Mouse (Mus musculus) G1E-ER4 (cell line): ENCODE results near the gene Sstr2. TPM values are rescaled to one million over a fixed set of nuclear protein-coding genes. Genes with fewer than 3 reads are reported as not detected.

Source experiments
- GATA1 ChIP-seq: IDR thresholded peaks from one replicate; pipeline ENCODE4 v1.8.0; 2012; ENCODE audit warnings: low read length, inconsistent platforms
- polyA plus RNA-seq: library from polyadenylated mRNA; stranded (reverse); fragments of >175 nt; gene quantifications from 2 replicates; pipeline ENCODE4 v1.2.3, GENCODE M21; 2012

Sstr2 gene
- polyA plus RNA-seq, 1 experiment = not detected

- no peak for TF ChIP-seq GATA1
Observed at GRCm38 (mm10) chr11:113611664-113612611, 7.2 kb upstream of the Sstr2 start.

- TF ChIP-seq GATA1 = no peak
Observed at GRCm38 (mm10) chr11:113614476-113614875, 4.7 kb upstream of the Sstr2 start.

DNA sequence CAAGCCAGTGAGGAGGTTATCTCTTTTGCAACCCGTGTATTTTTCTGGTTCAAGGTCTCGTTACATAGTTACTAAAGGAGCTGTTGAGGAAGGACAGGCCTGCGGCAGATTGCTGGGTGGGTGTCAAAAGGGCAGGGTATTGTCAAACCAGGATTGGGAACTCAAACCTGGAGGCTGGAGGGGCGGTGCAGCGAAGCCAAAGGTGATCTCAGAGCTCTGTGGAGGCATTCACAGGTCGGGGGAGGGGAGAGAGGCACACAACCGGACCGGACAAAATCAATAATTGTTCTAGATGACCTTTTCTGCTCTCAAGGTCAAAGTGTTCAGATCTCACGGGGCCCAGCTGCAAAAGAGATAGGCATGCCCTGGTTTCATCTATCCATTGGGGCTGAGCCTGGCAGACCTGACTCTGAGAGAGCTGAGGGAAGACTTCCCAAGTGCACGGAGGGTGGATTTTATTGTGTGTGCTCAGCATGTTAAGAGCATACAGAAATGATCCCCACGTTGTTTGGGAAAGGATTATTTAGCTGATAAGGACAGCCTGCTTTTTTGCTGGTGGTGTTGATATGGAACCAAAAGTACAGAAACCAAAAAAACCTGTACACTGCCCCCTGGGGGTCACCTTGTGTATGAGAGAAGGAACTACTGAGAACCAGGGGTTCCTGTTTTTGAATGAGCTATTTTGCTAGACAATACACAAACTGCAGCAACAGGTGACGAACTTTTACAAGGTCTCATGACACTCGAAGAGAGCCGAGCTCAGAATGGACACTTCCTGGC is 1.8 kb upstream of the Sstr2 start:
- TF ChIP-seq GATA1 = no peak

DNA sequence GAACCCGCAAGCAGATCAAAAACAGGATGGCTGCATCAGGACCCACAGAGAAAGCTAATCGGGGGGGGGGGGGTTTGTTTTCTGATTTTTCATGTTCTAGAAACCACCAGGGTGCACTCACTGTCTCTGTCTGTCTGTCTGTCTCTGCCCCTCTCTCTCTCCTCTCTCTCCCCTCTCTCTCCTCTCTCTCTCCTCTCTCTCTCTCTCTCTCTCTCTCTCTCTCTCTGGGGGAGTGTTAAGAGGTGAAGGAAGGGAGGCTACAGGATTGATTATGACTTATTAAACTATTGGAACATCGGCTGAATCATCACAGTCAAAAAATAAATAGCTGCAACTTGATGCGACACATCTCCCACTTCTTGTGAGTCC is 855 bp upstream of the Sstr2 start:
- TF ChIP-seq GATA1 = no peak

- no peak for TF ChIP-seq GATA1
Observed at GRCm38 (mm10) chr11:113619420-113620080, 408 bp downstream of the Sstr2 start.

- TF ChIP-seq GATA1 = no peak
Observed at GRCm38 (mm10) chr11:113621001-113621400, 1.9 kb downstream of the Sstr2 start.

DNA sequence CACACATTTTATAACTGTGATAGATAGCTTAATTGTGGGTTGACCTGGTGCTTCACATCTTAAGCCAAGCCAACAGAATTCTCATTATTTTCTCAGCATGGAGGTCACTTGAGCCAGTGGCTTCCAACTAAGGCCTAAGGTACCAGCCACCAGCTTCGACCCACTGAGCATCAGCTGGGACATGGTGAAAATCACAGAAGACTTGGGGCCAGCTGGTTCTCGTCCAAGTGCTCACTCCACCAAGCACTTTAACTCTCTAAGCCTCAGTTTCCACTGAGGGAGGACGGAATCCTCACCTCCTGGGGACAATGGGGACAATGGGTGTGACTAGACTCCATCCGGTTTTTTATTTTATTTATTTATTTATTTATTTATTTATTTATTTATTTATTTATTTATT is 2.9 kb downstream of the Sstr2 start:
- TF ChIP-seq GATA1 = no peak

DNA sequence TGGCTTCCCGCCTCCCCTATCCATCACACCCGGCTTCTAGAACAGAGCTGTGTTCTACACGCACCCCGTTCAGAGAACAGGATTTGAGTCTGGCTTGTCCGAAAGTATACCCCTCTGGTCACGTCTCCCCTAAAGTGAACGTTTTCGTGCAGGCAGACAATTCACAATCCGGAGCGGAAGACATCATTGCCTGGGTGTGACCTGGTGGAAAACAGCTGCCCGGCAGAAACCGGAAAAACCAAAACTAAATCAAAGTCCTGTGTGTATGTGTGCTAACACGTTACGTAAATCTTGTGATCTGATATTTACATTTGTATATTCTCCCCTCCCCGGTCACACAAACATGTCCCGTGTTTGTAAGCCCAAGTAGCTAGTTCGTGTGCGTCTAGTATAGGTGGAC is 6.3 kb downstream of the Sstr2 start:
- TF ChIP-seq GATA1 = no peak

GRCm38 (mm10) chr11:113627785-113628184 is 8.6 kb downstream of the Sstr2 start:
- TF ChIP-seq GATA1 = no peak

- no peak for TF ChIP-seq GATA1
Observed at GRCm38 (mm10) chr11:113630642-113631041, 11.5 kb downstream of the Sstr2 start.

- TF ChIP-seq GATA1 = no peak
Observed at GRCm38 (mm10) chr11:113631302-113631701, 12.2 kb downstream of the Sstr2 start.

- no peak for TF ChIP-seq GATA1
Observed at GRCm38 (mm10) chr11:113631862-113632261, 12.7 kb downstream of the Sstr2 start.

DNA sequence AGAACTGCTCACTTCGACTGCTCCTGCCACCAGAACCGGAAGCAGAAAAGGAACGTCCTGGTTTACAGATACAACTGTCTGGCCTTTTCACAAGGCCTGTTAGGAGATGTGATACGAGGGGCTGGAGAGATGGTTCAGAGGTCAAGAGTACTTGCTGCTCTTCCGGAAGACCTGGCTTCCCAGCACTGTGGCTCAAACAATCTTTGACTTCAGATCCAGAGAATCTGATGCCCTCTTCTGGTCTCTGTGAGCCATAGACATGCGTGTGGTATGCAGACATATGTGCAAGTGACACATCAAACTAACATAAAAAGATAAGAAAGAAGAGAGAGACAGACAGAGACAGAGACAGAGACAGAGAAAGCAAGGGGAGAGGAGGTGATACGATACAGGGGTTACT is 13.2 kb downstream of the Sstr2 start:
- TF ChIP-seq GATA1 = no peak

GRCm38 (mm10) chr11:113633398-113633797 is 14.3 kb downstream of the Sstr2 start:
- TF ChIP-seq GATA1 = no peak

DNA sequence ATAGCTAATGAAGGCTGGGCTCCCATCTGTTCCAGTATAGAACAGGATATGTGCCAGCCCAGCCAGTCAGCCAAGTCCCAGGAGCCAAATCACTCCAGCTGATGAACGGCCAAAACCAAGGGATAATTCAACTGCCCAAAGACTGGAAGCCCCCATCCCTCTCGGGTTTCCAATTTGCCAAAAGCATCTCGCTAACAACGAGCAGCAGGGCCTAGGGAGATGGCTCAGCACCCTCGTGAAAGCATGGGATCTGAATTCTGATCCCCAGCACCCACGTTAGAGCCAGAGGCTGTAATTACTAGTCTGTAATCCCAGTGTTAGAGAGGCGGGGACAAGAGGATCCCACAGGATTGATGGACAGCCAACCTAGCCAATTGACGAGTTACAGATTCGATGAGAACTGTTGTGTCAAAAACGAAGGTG is 15.6 kb downstream of the Sstr2 start:
- no peak for TF ChIP-seq GATA1

GRCm38 (mm10) chr11:113638680-113639079 is 19.5 kb downstream of the Sstr2 start:
- no peak for TF ChIP-seq GATA1
